Mouse (Mus musculus): ENCODE measurements around the gene Efhc2. TPM values are rescaled to one million over a fixed set of nuclear protein-coding genes. Genes with fewer than 3 reads are reported as not detected.

Gene Efhc2
- polyA plus RNA-seq, 1 experiment, result 1.0 TPM

- 63% methylated on average over 1 of the region's 1 CpGs for WGBS
- Histone ChIP-seq H3K4me1 (ENCODE audit: control insufficient read depth, insufficient read depth, low read length) (no peaks in the 10 kb centered on the region), H3K27me3 (ENCODE audit: control insufficient read depth, insufficient read depth, low read length) (no peaks in the 10 kb centered on the region), H3K27ac (ENCODE audit: insufficient read depth, low read length) (no peak overlapping the region), H3K4me3 (replicated peaks; ENCODE audit: insufficient read depth, low read depth, low read length) (no peak overlapping the region)
- no peak for DNase-seq
- TF ChIP-seq CTCF (IDR thresholded peaks at IDR 0.05; ENCODE audit: borderline replicate concordance, insufficient read depth, low read depth, low read length) (no peak), POLR2A (IDR thresholded peaks at IDR 0.05; ENCODE audit: borderline replicate concordance, insufficient read depth, low read length) (no peak)
These were observed 153.5 kb downstream of the Efhc2 start for GRCm38 (mm10) chrX:17165638-17166037.
